Mouse (Mus musculus) MEL (cell line): ENCODE measurements around the gene Trat1. TPM values are rescaled to one million over a fixed set of nuclear protein-coding genes. Genes with fewer than 3 reads are reported as not detected.

Source experiments
- DNase-seq: peaks from one replicate; pipeline ENCODE4 v3.0.0; 2011; ENCODE audit warnings: low read depth, low spot score
- H3K27ac ChIP-seq: 2 replicates; pipeline ENCODE4 v1.5.1; 2012; ENCODE audit warnings: low read depth, mild to moderate bottlenecking, control low read depth, low read length, moderate library complexity; ENCODE audit not compliant: control insufficient read depth
- H3K27me3 ChIP-seq, 2 experiments: fragments of 150-350 bp in 1 of 2; sonication (generic) in 1 of 2; 2 replicates each; pipeline ENCODE4 v1.6.1; 2012; ENCODE audit warnings: low read length in 2 of 2, mild to moderate bottlenecking in 2 of 2, improper control_type of control experiment in 1 of 2, moderate library complexity in 1 of 2; ENCODE audit not compliant: insufficient read depth in 2 of 2, control insufficient read depth in 1 of 2
- H3K36me3 ChIP-seq, 2 experiments: 2 replicates each; pipeline ENCODE4 v1.6.1; 2012 to 2014; ENCODE audit warnings: low read length in 2 of 2, improper control_type of control experiment in 1 of 2, inconsistent platforms in 1 of 2, mild to moderate bottlenecking in 1 of 2; ENCODE audit not compliant: insufficient read depth in 2 of 2, control insufficient read depth in 1 of 2
- H3K4me1 ChIP-seq, 2 experiments: fragments of 150-350 bp in 1 of 2; sonication (generic) in 1 of 2; 2 replicates each; pipeline ENCODE4 v1.6.1; 2012; ENCODE audit warnings: low read length in 2 of 2, improper control_type of control experiment in 1 of 2, mild to moderate bottlenecking in 1 of 2; ENCODE audit not compliant: insufficient read depth in 2 of 2, control insufficient read depth in 1 of 2
- H3K4me3 ChIP-seq, 2 experiments: fragments of 150-350 bp in 1 of 2; sonication (generic) in 1 of 2; 2 replicates each; pipeline ENCODE4 v1.5.1; 2012; ENCODE audit warnings: low read depth in 2 of 2, low read length in 2 of 2, mild to moderate bottlenecking in 2 of 2, moderate library complexity in 2 of 2, control low read depth in 1 of 2, improper control_type of control experiment in 1 of 2; ENCODE audit not compliant: control insufficient read depth in 1 of 2, insufficient read depth in 1 of 2
- H3K79me2 ChIP-seq: 2 replicates; pipeline ENCODE4 v1.6.1; 2012; ENCODE audit warnings: mild to moderate bottlenecking, low read length, moderate library complexity; ENCODE audit not compliant: control insufficient read depth, poor library complexity, insufficient read depth
- H3K9ac ChIP-seq: 2 replicates; pipeline ENCODE4 v1.6.1; 2012; ENCODE audit warnings: low read depth, mild to moderate bottlenecking, control low read depth, low read length, moderate library complexity; ENCODE audit not compliant: control insufficient read depth, poor library complexity, severe bottlenecking
- H3K9me3 ChIP-seq: fragments of 150-350 bp; sonication (generic); replicated peaks from 2 replicates; pipeline ENCODE4 v1.6.1; 2012; ENCODE audit warnings: mild to moderate bottlenecking, low read length, improper control_type of control experiment, moderate library complexity; ENCODE audit not compliant: insufficient read depth
- BHLHE40 ChIP-seq: IDR thresholded peaks from 2 replicates; pipeline ENCODE4 v1.6.1; 2012; ENCODE audit warnings: low read depth, mild to moderate bottlenecking, inconsistent platforms, low read length, improper control_type of control experiment, borderline replicate concordance
- CHD1 ChIP-seq: IDR thresholded peaks from 2 replicates; pipeline ENCODE4 v1.6.1; 2012; ENCODE audit warnings: low read depth, mild to moderate bottlenecking, inconsistent platforms, low read length, improper control_type of control experiment
- CHD2 ChIP-seq: IDR thresholded peaks from 2 replicates; pipeline ENCODE4 v1.6.1; 2011; ENCODE audit warnings: low read length, improper control_type of control experiment
- E2F4 ChIP-seq: IDR thresholded peaks from 2 replicates; pipeline ENCODE4 v1.6.1; 2011; ENCODE audit warnings: low read depth, low read length, improper control_type of control experiment, borderline replicate concordance
- ELF1 ChIP-seq: IDR thresholded peaks from 2 replicates; pipeline ENCODE4 v1.6.1; 2014; ENCODE audit warnings: low read depth, mild to moderate bottlenecking, inconsistent platforms, low read length, improper control_type of control experiment, moderate library complexity
- EP300 ChIP-seq, 2 experiments: IDR thresholded peaks; 2 replicates each; pipeline ENCODE4 v1.6.1; 2011; ENCODE audit warnings: improper control_type of control experiment in 2 of 2, low read length in 2 of 2, low read depth in 1 of 2, mild to moderate bottlenecking in 1 of 2
- ETS1 ChIP-seq: IDR thresholded peaks from 2 replicates; pipeline ENCODE4 v1.6.1; 2012; ENCODE audit warnings: low read depth, mild to moderate bottlenecking, inconsistent platforms, low read length, improper control_type of control experiment, moderate library complexity
- GABPA ChIP-seq: IDR thresholded peaks from 2 replicates; pipeline ENCODE4 v1.6.1; 2012; ENCODE audit warnings: low read depth, mild to moderate bottlenecking, inconsistent platforms, low read length, improper control_type of control experiment, moderate library complexity
- KAT2A ChIP-seq: conservative IDR thresholded peaks from 2 replicates; pipeline ENCODE4 v1.6.1; 2012; ENCODE audit warnings: low read depth, low read length, improper control_type of control experiment, inconsistent platforms
- MAFK ChIP-seq: IDR thresholded peaks from 2 replicates; pipeline ENCODE4 v1.6.1; 2011; ENCODE audit warnings: low read depth, mild to moderate bottlenecking, low read length, improper control_type of control experiment, borderline replicate concordance
- MAX ChIP-seq: IDR thresholded peaks from 2 replicates; pipeline ENCODE4 v1.6.1; 2011; ENCODE audit warnings: low read length, improper control_type of control experiment
- MAZ ChIP-seq: IDR thresholded peaks from 2 replicates; pipeline ENCODE4 v1.6.1; 2012; ENCODE audit warnings: low read depth, mild to moderate bottlenecking, inconsistent platforms, low read length, improper control_type of control experiment
- MEF2A ChIP-seq: IDR thresholded peaks from 2 replicates; pipeline ENCODE4 v1.6.1; 2014; ENCODE audit warnings: low read depth, mild to moderate bottlenecking, inconsistent platforms, low read length, improper control_type of control experiment; ENCODE audit not compliant: poor library complexity, insufficient replicate concordance, severe bottlenecking; ENCODE audit errors: extremely low read depth
- MYB ChIP-seq: IDR thresholded peaks from 2 replicates; pipeline ENCODE4 v1.6.1; 2011; ENCODE audit warnings: mild to moderate bottlenecking, low read depth, low read length, improper control_type of control experiment
- NRF1 ChIP-seq: IDR thresholded peaks from 2 replicates; pipeline ENCODE4 v1.6.1; 2014; ENCODE audit warnings: low read depth, mild to moderate bottlenecking, inconsistent platforms, low read length, improper control_type of control experiment, moderate library complexity; ENCODE audit not compliant: poor library complexity, insufficient read depth, severe bottlenecking
- POLR2AphosphoS5 ChIP-seq: IDR thresholded peaks from 2 replicates; pipeline ENCODE4 v1.6.1; 2012; ENCODE audit warnings: low read depth, borderline replicate concordance, mild to moderate bottlenecking, inconsistent platforms, low read length, moderate library complexity, mixed read lengths
- RCOR1 ChIP-seq: IDR thresholded peaks from 2 replicates; pipeline ENCODE4 v1.6.1; 2012; ENCODE audit warnings: low read depth, mild to moderate bottlenecking, inconsistent platforms, low read length, improper control_type of control experiment
- SIN3A ChIP-seq: IDR thresholded peaks from 2 replicates; pipeline ENCODE4 v1.6.1; 2012; ENCODE audit warnings: low read length, improper control_type of control experiment, inconsistent platforms
- SMC3 ChIP-seq: IDR thresholded peaks from 2 replicates; pipeline ENCODE4 v1.6.1; 2011; ENCODE audit warnings: low read depth, low read length, improper control_type of control experiment
- TAL1 ChIP-seq: IDR thresholded peaks from 2 replicates; pipeline ENCODE4 v1.6.1; 2012; ENCODE audit warnings: mild to moderate bottlenecking, inconsistent platforms, low read length, moderate library complexity, mixed read lengths
- TBP ChIP-seq: IDR thresholded peaks from 2 replicates; pipeline ENCODE4 v1.8.0; 2011; ENCODE audit warnings: low read depth, low read length, improper control_type of control experiment
- USF1 ChIP-seq: IDR thresholded peaks from 2 replicates; pipeline ENCODE4 v1.6.1; 2014; ENCODE audit warnings: low read depth, mild to moderate bottlenecking, inconsistent platforms, low read length, improper control_type of control experiment, moderate library complexity
- ZC3H11A ChIP-seq: IDR thresholded peaks from 2 replicates; pipeline ENCODE4 v1.6.1; 2012; ENCODE audit warnings: low read depth, mild to moderate bottlenecking, inconsistent platforms, low read length, improper control_type of control experiment
- ZKSCAN1 ChIP-seq: IDR thresholded peaks from 2 replicates; pipeline ENCODE4 v1.6.1; 2012; ENCODE audit warnings: low read depth, mild to moderate bottlenecking, inconsistent platforms, low read length, improper control_type of control experiment, moderate library complexity
- ZMIZ1 ChIP-seq: IDR thresholded peaks from 2 replicates; pipeline ENCODE4 v1.6.1; 2012; ENCODE audit warnings: low read depth, mild to moderate bottlenecking, inconsistent platforms, low read length, improper control_type of control experiment, moderate library complexity
- ZNF384 ChIP-seq: IDR thresholded peaks from 2 replicates; pipeline ENCODE4 v1.6.1; 2012; ENCODE audit warnings: low read depth, mild to moderate bottlenecking, inconsistent platforms, low read length, improper control_type of control experiment
- polyA plus RNA-seq, 2 experiments: library from polyadenylated mRNA; stranded (reverse) in 1 of 2; unstranded in 1 of 2; fragments of >175 nt in 1 of 2; fragments of >200 nt in 1 of 2; gene quantifications; 2 replicates each; pipeline versions ENCODE4 v1.2.1 to v1.2.4; 2012; ENCODE audit warnings: low replicate concordance in 2 of 2, low read depth in 1 of 2; ENCODE audit not compliant: insufficient read length in 2 of 2, insufficient read depth in 1 of 2, missing spikeins in 1 of 2
- total RNA-seq: library from RNA; depleted of rRNA; stranded (reverse); fragments of 300-350 nt; gene quantifications from 2 replicates; pipeline ENCODE4 v1.2.3, GENCODE M21; 2012

Trat1 gene
- total and polyA plus RNA-seq, 3 experiments = not detected

DNA sequence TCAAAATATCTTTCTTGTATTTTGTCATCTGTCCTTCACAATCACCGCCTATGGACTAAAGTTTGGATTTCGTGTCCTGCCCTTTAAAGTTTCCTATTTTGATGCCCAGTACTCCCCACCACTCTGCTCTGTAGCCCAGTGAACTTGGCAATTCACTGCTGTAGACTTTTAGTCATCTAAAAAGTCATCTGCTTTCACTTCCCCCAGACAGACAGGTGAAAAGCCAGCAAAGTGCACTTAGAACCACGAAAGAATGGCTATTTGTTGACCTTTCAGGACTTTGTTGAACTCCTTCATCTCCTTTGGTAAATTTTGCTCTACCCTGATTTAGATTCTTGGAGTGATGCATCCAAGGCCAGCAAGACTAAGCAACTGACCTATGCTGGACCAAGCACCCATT, 34.9 kb downstream of the Trat1 start:
- H3K27me3 ChIP-seq = no peaks in the 10 kb centered on the region
- TF ChIP-seq POLR2AphosphoS5 (no peak), MAZ (no peak), SMC3 (no peak)
- no peaks in the 10 kb centered on the region for H3K79me2 ChIP-seq
- H3K27ac ChIP-seq = no peak overlapping the region
- H3K4me1 ChIP-seq = no peaks in the 10 kb centered on the region
- H3K9ac ChIP-seq = no peak overlapping the region
- H3K36me3 ChIP-seq = no peaks in the 10 kb centered on the region
- no peaks in the 10 kb centered on the region for H3K9me3 ChIP-seq
- DNase-seq = no peak
- H3K4me3 ChIP-seq = no peak overlapping the region

DNA sequence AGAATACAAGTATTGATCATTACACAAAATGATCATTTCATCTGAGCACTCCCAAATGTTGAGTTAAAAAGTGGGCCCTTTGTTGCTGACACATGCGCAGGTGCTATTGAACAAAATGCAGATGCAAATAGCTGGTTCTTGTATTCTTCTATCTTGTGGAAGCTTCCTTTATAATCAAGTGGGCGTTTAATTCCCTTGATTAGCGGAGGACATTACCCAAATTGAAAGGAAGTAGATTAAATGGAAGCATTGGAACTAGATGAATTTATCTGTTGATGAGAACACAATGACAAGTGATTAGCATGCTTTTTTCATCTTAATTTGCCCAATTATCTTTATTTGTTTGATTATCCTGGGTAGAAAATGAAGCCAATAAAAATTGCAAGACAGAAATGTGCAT, 51.6 kb downstream of the Trat1 start:
- TF ChIP-seq ELF1 (no peak), MYB (no peak), NRF1 (no peak), CHD2 (no peak), TAL1 (no peak), MAFK (no peak), ZNF384 (no peak), MAX (no peak), MAZ (no peak), ZMIZ1 (no peak), ETS1 (no peak)
- no peak overlapping the region for H3K9ac ChIP-seq
- DNase-seq = no peak
- no peaks in the 10 kb centered on the region for H3K27me3 ChIP-seq
- H3K27ac ChIP-seq = no peak overlapping the region
- no peaks in the 10 kb centered on the region for H3K4me1 ChIP-seq
- no peaks in the 10 kb centered on the region for H3K36me3 ChIP-seq
- H3K79me2 ChIP-seq = no peaks in the 10 kb centered on the region
- no peaks in the 10 kb centered on the region for H3K9me3 ChIP-seq
- no peak overlapping the region for H3K4me3 ChIP-seq

DNA sequence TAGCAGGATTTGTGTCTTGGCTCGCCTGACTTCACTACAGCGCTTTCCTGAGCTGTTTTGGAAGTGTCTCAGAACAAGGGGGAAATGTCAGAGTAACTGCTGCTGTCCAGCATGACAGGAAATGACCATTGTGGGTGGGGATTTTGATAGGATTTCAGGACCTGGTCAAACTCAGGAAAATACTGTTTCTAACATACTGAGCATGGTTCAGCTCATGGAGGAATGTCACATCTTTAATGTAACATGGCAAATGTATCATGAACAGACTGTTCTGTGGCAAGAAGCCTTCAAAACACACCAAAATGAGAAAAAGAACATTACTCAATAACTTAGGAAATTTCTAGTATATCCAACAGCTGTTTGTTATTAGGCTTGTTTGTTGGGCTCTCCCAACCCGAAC, 52.1 kb downstream of the Trat1 start:
- no peaks in the 10 kb centered on the region for H3K27me3 ChIP-seq
- no peaks in the 10 kb centered on the region for H3K9me3 ChIP-seq
- no peak for DNase-seq
- TF ChIP-seq BHLHE40 (no peak), SIN3A (no peak), CHD1 (no peak), ZC3H11A (no peak), RCOR1 (no peak), EP300 (IDR thresholded peaks at IDR 0.05; ENCODE audit: low read depth in 1 of 2, low read length in 2 of 2) (no peak), KAT2A (no peak), E2F4 (no peak), MYB (no peak), USF1 (no peak), ZNF384 (no peak), ELF1 (no peak), ZKSCAN1 (no peak), TBP (no peak), POLR2AphosphoS5 (no peak), ETS1 (no peak), MEF2A (no peak), GABPA (no peak), SMC3 (no peak)
- H3K9ac ChIP-seq = no peak overlapping the region
- H3K4me1 ChIP-seq = no peaks in the 10 kb centered on the region
- H3K4me3 ChIP-seq = no peak overlapping the region
- no peaks in the 10 kb centered on the region for H3K36me3 ChIP-seq
- no peaks in the 10 kb centered on the region for H3K79me2 ChIP-seq
- H3K27ac ChIP-seq = no peak overlapping the region
